Mouse (Mus musculus) adrenal gland, postnatal 36 days (tissue): ENCODE results near the gene Tmem165. TPM values are rescaled to one million over a fixed set of nuclear protein-coding genes. Genes with fewer than 3 reads are reported as not detected.

ENCODE experiments used
- DNase-seq, 2 experiments: peaks; one replicate each; pipeline ENCODE4 v3.0.0; 2021; ENCODE audit warnings: mixed read lengths in 1 of 2
- total RNA-seq, 2 experiments: library from RNA; stranded (reverse); gene quantifications; 2 replicates each; pipeline ENCODE4 v1.2.3; 2021

Gene Tmem165
- total RNA-seq, 2 experiments from 2014 or later, result 41.6 to 46.2 TPM

- no peak for DNase-seq
These were observed 12.6 kb upstream of the Tmem165 start for GRCm38 (mm10) chr5:76171039-76171438.

GRCm38 (mm10) chr5:76175051-76175450, 8.6 kb upstream of the Tmem165 start:
- no peak for DNase-seq

- DNase-seq, result no peak
These were observed 7.3 kb upstream of the Tmem165 start for GRCm38 (mm10) chr5:76176411-76176810.

DNA sequence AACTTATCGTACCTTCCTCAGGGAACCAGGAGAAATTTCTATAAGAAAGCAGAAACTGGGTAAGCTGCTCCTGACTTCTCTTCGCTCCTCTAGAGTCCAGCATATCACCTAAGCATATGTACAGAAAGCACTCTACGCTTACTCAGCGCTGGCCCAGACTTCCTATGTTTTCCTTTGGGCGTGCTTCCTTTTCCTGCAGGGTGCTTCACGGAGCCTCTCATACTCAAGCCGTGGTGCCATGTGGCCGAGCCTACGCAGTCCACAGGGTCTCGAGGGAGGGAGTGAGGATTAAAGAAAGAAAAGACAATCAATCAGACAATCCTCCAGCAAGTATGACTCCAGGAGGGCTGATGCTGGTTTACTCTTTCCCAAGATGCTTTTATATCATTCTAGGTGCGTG, 6.8 kb upstream of the Tmem165 start:
- DNase-seq, result no peak

GRCm38 (mm10) chr5:76177664-76178063, 6.0 kb upstream of the Tmem165 start:
- no peak for DNase-seq

DNA sequence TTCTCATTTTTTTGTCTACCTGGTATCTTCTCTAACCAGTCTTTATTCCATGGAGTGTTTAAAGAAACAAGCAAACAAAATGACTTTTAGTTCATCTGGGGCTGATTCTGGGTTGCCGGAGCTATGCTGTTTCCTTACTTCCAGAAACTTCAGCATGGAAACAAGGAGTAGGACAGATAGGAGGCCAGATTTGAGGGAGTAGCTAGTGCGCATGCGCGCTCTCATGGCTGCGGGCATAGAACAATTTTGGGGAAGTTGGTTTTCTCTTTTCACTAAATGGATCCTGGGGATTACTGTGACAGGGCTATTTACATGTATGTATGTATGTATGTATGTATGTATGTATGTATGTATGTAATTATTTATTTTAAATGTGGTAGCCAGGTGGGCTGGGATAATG, 4.5 kb upstream of the Tmem165 start:
- DNase-seq, result no peak

- DNase-seq, result no peak
These were observed 3.9 kb upstream of the Tmem165 start for GRCm38 (mm10) chr5:76179791-76180190.

GRCm38 (mm10) chr5:76182326-76182725, 1.4 kb upstream of the Tmem165 start:
- no peak for DNase-seq

DNA sequence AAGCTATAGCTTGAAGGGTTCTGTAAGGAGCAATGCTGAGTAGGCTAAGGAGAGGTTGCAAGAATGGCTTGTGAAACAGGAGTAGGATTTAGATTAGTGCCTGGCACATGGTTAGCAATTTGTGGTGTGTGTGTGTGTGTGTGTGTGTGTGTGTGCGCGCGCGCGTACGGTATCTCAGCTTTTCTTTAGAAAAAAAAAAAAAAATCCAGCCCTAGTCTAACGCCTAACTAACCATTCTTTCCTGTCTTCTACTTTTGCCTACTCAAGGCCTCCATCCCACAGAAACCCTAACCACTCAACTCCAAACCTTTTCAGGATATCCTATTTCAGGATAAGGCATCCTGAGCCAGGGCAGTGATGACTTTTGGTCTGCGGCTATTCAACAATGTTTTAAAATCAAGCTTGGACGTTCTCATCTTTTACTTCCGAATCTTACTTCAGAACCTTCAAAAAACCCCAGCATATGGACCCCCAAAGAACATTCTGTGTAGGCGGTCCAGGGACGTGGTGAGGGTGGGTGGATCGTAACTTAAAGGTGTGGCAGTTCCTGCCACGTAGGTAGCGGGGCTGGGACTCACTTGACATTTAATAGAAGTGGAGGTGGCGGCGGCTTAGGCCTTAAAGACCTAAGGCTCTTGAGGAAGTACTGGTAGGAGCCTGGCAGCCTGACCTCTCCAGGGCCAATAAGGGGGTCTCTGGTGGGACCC, 484 bp upstream of the Tmem165 start:
- no peak for DNase-seq

- DNase-seq, result peak; percentile 86 to 88
These were observed 803 bp downstream of the Tmem165 start for GRCm38 (mm10) chr5:76184286-76185080.

- no peak for DNase-seq
These were observed 4.2 kb downstream of the Tmem165 start for GRCm38 (mm10) chr5:76187885-76188284.

DNA sequence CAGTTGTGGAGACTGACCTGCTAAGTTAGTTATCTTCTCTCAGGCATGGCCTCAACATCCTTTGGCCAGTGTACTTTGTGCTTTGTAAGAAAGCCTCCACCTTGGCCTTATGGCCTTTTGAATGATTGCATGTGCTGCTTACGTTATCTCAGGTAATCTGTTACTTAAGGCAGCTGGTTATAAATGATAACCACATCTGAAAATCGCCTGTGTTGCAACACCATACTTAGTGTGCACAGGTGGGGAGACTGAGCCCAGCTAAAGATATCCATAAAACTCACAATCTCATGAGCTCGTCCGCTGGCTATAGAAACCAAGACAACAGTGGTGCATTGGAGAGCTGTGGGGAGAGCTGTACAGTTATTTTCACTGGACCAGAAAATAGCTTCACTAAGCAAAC, 6.9 kb downstream of the Tmem165 start:
- DNase-seq, result no peak

DNA sequence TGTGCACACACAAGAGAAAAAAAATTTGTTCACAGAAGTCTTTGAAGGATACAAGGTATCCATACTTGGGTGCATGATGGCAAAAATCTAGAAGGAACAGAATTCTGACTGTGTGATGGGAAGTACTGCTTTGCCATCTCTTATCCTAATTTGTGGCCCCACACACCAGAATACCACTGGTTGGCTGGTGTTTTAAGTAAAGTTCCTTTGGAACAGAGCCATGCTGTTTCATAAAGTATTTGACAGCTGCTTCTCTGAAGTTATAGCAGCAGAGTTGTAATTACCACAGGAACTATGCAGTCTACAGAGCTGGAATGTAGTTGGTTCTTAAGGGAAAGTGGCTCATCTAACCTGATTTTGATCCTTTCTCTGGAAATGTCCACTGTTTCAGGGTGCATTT, 9.4 kb downstream of the Tmem165 start:
- no peak for DNase-seq

GRCm38 (mm10) chr5:76194377-76194945, 10.8 kb downstream of the Tmem165 start:
- no peak for DNase-seq

DNA sequence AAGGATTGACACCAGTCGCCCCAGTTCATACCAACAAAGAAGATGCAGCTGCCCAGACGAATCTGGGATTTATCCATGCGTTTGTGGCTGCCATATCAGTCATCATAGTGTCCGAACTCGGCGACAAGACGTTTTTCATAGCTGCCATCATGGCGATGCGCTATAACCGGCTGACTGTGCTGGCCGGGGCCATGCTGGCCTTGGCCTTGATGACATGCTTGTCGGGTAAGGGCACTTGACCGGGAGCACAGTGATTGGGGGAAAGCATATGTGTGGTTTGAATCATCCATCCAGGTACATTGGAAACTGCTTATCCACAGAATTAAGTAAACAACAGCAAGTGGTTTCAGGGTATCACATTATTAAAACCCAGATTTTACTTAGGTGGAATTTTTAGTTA, 15.7 kb downstream of the Tmem165 start:
- peak; percentile 52 to 60 for DNase-seq

DNA sequence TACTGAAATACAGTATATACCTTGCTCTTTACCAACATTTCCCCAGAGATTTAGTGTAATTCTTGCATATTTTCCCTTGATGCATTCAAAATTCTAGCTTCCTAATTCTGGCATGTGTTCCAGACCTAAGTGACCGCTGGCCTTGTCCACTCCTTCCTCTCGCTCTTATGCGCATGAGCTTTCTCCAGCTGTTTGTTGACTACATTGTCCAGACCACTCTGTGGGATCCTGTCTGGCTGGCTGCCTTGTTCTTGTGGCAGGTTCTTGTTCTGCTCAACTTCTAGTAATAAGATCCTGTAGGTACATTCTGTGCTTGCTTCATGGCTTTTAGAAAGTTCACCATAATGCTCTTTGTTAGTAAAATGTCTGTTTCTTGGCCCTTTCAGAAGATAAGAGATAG, 19.5 kb downstream of the Tmem165 start:
- DNase-seq, result no peak

GRCm38 (mm10) chr5:76205886-76206285, 22.2 kb downstream of the Tmem165 start:
- peak; percentile 11 to 36 for DNase-seq

DNA sequence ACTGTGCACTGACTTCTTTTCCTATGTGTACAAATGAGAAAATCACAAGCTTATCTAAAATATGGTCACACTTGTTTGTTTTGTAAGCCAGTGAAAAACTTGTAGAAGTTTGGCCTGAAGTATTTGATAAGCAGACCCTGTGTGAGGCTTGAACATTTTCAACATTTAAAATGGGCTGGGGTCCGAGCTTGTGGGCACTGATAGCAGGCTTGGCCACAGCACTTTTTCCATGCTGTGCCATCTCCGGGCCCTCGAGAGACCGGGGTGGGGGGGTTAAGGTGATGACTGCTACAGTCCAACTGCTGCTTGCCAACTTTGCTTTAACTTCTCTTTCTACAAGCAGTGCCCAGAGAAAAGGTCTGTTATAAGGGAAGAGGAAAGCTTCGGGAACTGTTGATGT, 24.4 kb downstream of the Tmem165 start:
- no peak for DNase-seq

- no peak for DNase-seq
These were observed 33.0 kb downstream of the Tmem165 start for GRCm38 (mm10) chr5:76216691-76217090.

DNA sequence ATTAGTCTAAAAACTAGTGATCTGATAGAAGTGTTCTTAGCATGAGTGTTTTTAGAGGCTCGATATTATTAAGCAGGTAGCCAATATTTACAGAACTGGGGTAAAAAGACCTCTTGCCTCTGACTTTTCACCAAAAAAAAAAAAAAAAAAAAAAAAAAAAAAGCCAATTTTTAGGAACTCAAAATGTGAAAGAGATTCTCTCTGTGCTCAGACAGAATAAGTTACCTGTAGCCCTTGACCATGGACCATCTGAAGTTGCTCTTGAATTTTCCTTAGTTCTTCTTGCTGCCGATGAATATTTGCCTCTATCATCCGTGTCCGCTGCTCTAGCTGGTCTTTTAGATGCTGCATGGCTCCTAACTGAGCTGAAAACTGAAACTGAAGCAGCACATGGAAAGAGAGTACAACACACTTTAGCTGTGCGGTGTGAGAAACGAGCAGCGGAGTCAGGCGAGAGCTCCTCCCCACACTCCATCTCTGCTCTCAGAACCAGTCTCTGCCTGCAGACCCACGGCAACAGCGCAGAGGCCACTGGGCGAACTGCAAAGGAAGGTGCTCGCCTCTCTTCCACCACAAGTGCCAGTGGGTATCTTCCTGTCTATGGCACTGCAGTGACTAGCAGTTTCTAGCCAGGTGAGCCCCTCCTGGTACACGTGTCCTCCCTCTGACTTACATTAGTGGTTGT, 47.6 kb downstream of the Tmem165 start:
- DNase-seq, result no peak

DNA sequence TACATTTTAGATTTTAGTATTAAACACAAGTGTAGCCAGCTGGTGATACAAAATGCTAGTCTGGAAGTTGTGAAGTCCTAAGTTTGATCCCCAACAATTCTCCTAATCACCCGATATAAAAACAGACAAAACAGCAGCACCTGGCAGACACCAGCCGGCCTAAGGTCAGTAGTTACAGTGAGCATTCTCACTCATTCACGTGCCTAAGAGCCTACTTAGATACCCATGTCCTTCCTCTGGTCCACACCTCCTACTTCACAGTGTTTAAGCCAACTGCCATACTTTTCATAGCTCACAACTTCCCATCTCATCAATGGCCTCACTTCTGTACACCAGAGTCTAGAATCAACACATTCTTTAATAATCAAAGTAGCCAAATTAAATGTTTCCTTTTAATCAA, 59.6 kb downstream of the Tmem165 start:
- DNase-seq, result no peak

DNA sequence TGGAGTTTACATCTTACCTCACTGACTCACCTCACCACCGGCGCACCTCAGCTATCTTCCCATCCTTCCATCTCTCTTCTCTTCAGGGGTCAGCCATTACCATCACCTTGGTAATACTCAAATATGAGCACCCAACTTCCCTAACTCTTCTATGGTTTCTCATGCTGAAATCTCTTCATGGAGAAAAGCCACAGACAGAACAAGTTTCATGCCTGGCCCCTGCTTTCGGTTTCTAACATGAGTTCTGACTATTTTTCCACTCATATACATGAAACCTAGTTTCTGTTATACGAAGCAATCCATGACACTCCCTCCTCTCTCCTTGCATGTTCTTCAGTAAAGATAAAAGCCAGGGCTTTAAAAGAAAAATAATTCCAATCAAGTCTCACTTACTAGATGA, 60.2 kb downstream of the Tmem165 start:
- DNase-seq, result no peak

GRCm38 (mm10) chr5:76244430-76244829, 60.8 kb downstream of the Tmem165 start:
- no peak for DNase-seq
